Mouse (Mus musculus): ENCODE measurements at regions not wholly inside any gene's neighbourhood (a gene's known extent, or its start where the extent isn't known, plus 50 kb on each side); places are given as distances from the start of the nearest gene placed in this dataset.
A peak's percentile ranks its signal among the peaks of the same experiment; 100 is the strongest.

GRCm38 (mm10) chr1:165020960-165021563, 85.7 kb upstream of the Xcl1 start:
- ATAC-seq (no peak), DNase-seq (no peak)
- no peak for TF ChIP-seq EP300 (IDR thresholded peaks at IDR 0.05; ENCODE audit: low read depth)
- Histone ChIP-seq H3K9me3 (ENCODE audit: low read length) (no peaks in the 10 kb centered on the region), H3K9ac (replicated peaks) (no peak overlapping the region), H3K27me3 (ENCODE audit: insufficient read depth, low read length) (no peaks in the 10 kb centered on the region), H3K36me3 (replicated peaks; ENCODE audit: insufficient read depth, low read length) (no peaks in the 10 kb centered on the region), H3K27ac (ENCODE audit: low read depth) (no peak overlapping the region), H3K4me3 (ENCODE audit: low read depth, low read length) (no peak overlapping the region), H3K4me2 (ENCODE audit: low read depth, low read length) (no peak overlapping the region), H3K4me1 (ENCODE audit: insufficient read depth) (no peaks in the 10 kb centered on the region)
- 39% methylated on average over 10 of the region's 10 CpGs for WGBS (ENCODE audit: insufficient replicate concordance)

GRCm38 (mm10) chr1:165018692-165019309, 83.5 kb upstream of the Xcl1 start:
- H3K9me3 ChIP-seq (ENCODE audit: low read length), result no peaks in the 10 kb centered on the region
- 32% methylated on average over 16 of the region's 16 CpGs for WGBS (ENCODE audit: insufficient replicate concordance)
- no peak overlapping the region for H3K27ac ChIP-seq (ENCODE audit: low read depth)
- no peak overlapping the region for H3K9ac ChIP-seq (replicated peaks)
- TF ChIP-seq EP300 (IDR thresholded peaks at IDR 0.05; ENCODE audit: low read depth) (no peak), CTCF (IDR thresholded peaks at IDR 0.05; ENCODE audit: low read depth) (no peak)
- H3K4me2 ChIP-seq (ENCODE audit: low read depth, low read length), result peak overlapping the region; percentile 1; the same call in 1 of the 2 replicates
- DNase-seq (peak; percentile 43), ATAC-seq (peak; percentile 89)
- H3K27me3 ChIP-seq (ENCODE audit: insufficient read depth, low read length), result no peaks in the 10 kb centered on the region
- no peaks in the 10 kb centered on the region for H3K4me1 ChIP-seq (ENCODE audit: insufficient read depth)
- H3K4me3 ChIP-seq (ENCODE audit: low read depth, low read length), result no peak overlapping the region
- no peaks in the 10 kb centered on the region for H3K36me3 ChIP-seq (replicated peaks; ENCODE audit: insufficient read depth, low read length)

- no peak overlapping the region for H3K4me3 ChIP-seq (ENCODE audit: low read depth, low read length)
- H3K27me3 ChIP-seq (ENCODE audit: insufficient read depth, low read length), result no peaks in the 10 kb centered on the region
- H3K36me3 ChIP-seq (replicated peaks; ENCODE audit: insufficient read depth, low read length), result no peaks in the 10 kb centered on the region
- no peak for ATAC-seq
- H3K4me2 ChIP-seq (ENCODE audit: low read depth, low read length), result no peak overlapping the region
- DNase-seq, result no peak
- 83% methylated on average over 4 of the region's 4 CpGs for WGBS (ENCODE audit: insufficient replicate concordance)
- H3K27ac ChIP-seq (ENCODE audit: low read depth), result no peak overlapping the region
- TF ChIP-seq EP300 (IDR thresholded peaks at IDR 0.05; ENCODE audit: low read depth) (no peak), CTCF (IDR thresholded peaks at IDR 0.05; ENCODE audit: low read depth) (no peak)
- no peaks in the 10 kb centered on the region for H3K4me1 ChIP-seq (ENCODE audit: insufficient read depth)
- H3K9ac ChIP-seq (replicated peaks), result no peak overlapping the region
- H3K9me3 ChIP-seq (ENCODE audit: low read length), result no peaks in the 10 kb centered on the region
These were observed 82.9 kb upstream of the Xcl1 start for GRCm38 (mm10) chr1:165018236-165018635.

- no peak for DNase-seq
These were observed 82.5 kb upstream of the Xcl1 start for GRCm38 (mm10) chr1:165017793-165018192.

GRCm38 (mm10) chr1:165014328-165014727, 79.0 kb upstream of the Xcl1 start:
- Histone ChIP-seq H3K4me1 (ENCODE audit: insufficient read depth) (no peaks in the 10 kb centered on the region), H3K9ac (replicated peaks) (no peak overlapping the region), H3K27me3 (ENCODE audit: insufficient read depth, low read length) (no peaks in the 10 kb centered on the region), H3K27ac (ENCODE audit: low read depth) (no peak overlapping the region), H3K4me3 (ENCODE audit: low read depth, low read length) (no peak overlapping the region), H3K4me2 (ENCODE audit: low read depth, low read length) (no peak overlapping the region), H3K36me3 (replicated peaks; ENCODE audit: insufficient read depth, low read length) (no peaks in the 10 kb centered on the region), H3K9me3 (ENCODE audit: low read length) (no peaks in the 10 kb centered on the region)
- 35% methylated on average over 1 of the region's 1 CpGs for WGBS (ENCODE audit: insufficient replicate concordance)
- DNase-seq (no peak), ATAC-seq (no peak)
- TF ChIP-seq CTCF (IDR thresholded peaks at IDR 0.05; ENCODE audit: low read depth) (no peak), EP300 (IDR thresholded peaks at IDR 0.05; ENCODE audit: low read depth) (no peak)

More at GRCm38 (mm10) chr1:165017793-165018192, 82.5 kb upstream of the Xcl1 start:
- 85% methylated on average over 6 of the region's 6 CpGs for WGBS (ENCODE audit: insufficient replicate concordance)
- ATAC-seq, result no peak
- Histone ChIP-seq H3K4me3 (ENCODE audit: low read depth, low read length) (no peak overlapping the region), H3K4me1 (ENCODE audit: insufficient read depth) (no peaks in the 10 kb centered on the region), H3K9me3 (ENCODE audit: low read length) (no peaks in the 10 kb centered on the region), H3K27ac (ENCODE audit: low read depth) (no peak overlapping the region), H3K4me2 (ENCODE audit: low read depth, low read length) (no peak overlapping the region), H3K36me3 (replicated peaks; ENCODE audit: insufficient read depth, low read length) (no peaks in the 10 kb centered on the region), H3K27me3 (ENCODE audit: insufficient read depth, low read length) (no peaks in the 10 kb centered on the region), H3K9ac (replicated peaks) (no peak overlapping the region)
- TF ChIP-seq CTCF (IDR thresholded peaks at IDR 0.05; ENCODE audit: low read depth), result no peak
- TF ChIP-seq EP300 (IDR thresholded peaks at IDR 0.05; ENCODE audit: low read depth), result no peak

- Histone ChIP-seq H3K4me1 (ENCODE audit: insufficient read depth) (no peaks in the 10 kb centered on the region), H3K27me3 (ENCODE audit: insufficient read depth, low read length) (no peaks in the 10 kb centered on the region), H3K9ac (replicated peaks) (no peak overlapping the region), H3K4me3 (ENCODE audit: low read depth, low read length) (no peak overlapping the region), H3K4me2 (ENCODE audit: low read depth, low read length) (no peak overlapping the region), H3K9me3 (ENCODE audit: low read length) (no peaks in the 10 kb centered on the region), H3K27ac (ENCODE audit: low read depth) (no peak overlapping the region), H3K36me3 (replicated peaks; ENCODE audit: insufficient read depth, low read length) (no peaks in the 10 kb centered on the region)
- ATAC-seq, result no peak
- 38% methylated on average over 2 of the region's 2 CpGs for WGBS (ENCODE audit: insufficient replicate concordance)
- no peak for DNase-seq
- no peak for TF ChIP-seq CTCF (IDR thresholded peaks at IDR 0.05; ENCODE audit: low read depth)
- no peak for TF ChIP-seq EP300 (IDR thresholded peaks at IDR 0.05; ENCODE audit: low read depth)
These were observed 78.1 kb upstream of the Xcl1 start for GRCm38 (mm10) chr1:165013428-165013827.

Data from liver, postnatal 0 days (tissue).